Mouse (Mus musculus) forebrain, embryonic 10.5 days (tissue): ENCODE data around the gene Rab1b. TPM values are rescaled to one million over a fixed set of nuclear protein-coding genes. Genes with fewer than 3 reads are reported as not detected.

ENCODE experiments used
- DNase-seq: peaks from one replicate; pipeline ENCODE4 v3.0.0-alpha.2; 2017; ENCODE audit warnings: low spot score; ENCODE audit errors: extremely low spot score
- H3K27ac ChIP-seq: fragments of 300-500 bp; sonication (generic); 2 replicates; pipeline ENCODE4 v1.5.1; 2016; ENCODE audit warnings: mild to moderate bottlenecking
- H3K27me3 ChIP-seq: fragments of 300-500 bp; sonication (generic); 2 replicates; pipeline ENCODE4 v1.6.1; 2016; ENCODE audit warnings: mild to moderate bottlenecking; ENCODE audit not compliant: poor library complexity, severe bottlenecking
- H3K36me3 ChIP-seq: fragments of 300-500 bp; sonication (generic); replicated peaks from 2 replicates; pipeline ENCODE4 v1.6.1; 2016; ENCODE audit warnings: mild to moderate bottlenecking, moderate library complexity
- H3K4me1 ChIP-seq: fragments of 300-500 bp; sonication (generic); 2 replicates; pipeline ENCODE4 v1.6.1; 2016
- H3K4me3 ChIP-seq: fragments of 300-500 bp; sonication (generic); 2 replicates; pipeline ENCODE4 v1.5.1; 2016; ENCODE audit warnings: mild to moderate bottlenecking, moderate library complexity
- H3K9me3 ChIP-seq: fragments of 300-500 bp; sonication (generic); 2 replicates; pipeline ENCODE4 v1.6.1; 2016; ENCODE audit warnings: mild to moderate bottlenecking, moderate library complexity
- WGBS: fragments of 180-500 bp; shearing (Covaris S2); methylation state at CpG from one replicate; pipeline ENCODE4 v1.1.7; 2016; 5-methylcytosine and 5-hydroxymethylcytosine counted together
- polyA plus RNA-seq: library from polyadenylated mRNA; unstranded; fragments of >200 nt; fragmentation: Nextera tagmentation; extraction: Ambion mirVana; gene quantifications from 2 replicates; pipeline ENCODE4 v1.2.1, GENCODE M21; 2016

Rab1b gene
- polyA plus RNA-seq, 1 experiment from 2014 or later: 253 TPM

- H3K27ac ChIP-seq: peak overlapping the region; percentile 91
- WGBS: under 1% methylated on average over 82 of the region's 83 CpGs
- H3K4me1 ChIP-seq: peaks cover 20% of the 10 kb centered on the region
- peak overlapping the region; percentile 89 for H3K4me3 ChIP-seq
- DNase-seq: peak; percentile 92
- H3K36me3 ChIP-seq: peaks cover 26% of the 10 kb centered on the region
- H3K9me3 ChIP-seq: no peaks in the 10 kb centered on the region
- H3K27me3 ChIP-seq: peaks cover 10% of the 10 kb centered on the region
Measured at GRCm38 (mm10) chr19:5117494-5118383, 10.9 kb upstream of the Rab1b start.

DNA sequence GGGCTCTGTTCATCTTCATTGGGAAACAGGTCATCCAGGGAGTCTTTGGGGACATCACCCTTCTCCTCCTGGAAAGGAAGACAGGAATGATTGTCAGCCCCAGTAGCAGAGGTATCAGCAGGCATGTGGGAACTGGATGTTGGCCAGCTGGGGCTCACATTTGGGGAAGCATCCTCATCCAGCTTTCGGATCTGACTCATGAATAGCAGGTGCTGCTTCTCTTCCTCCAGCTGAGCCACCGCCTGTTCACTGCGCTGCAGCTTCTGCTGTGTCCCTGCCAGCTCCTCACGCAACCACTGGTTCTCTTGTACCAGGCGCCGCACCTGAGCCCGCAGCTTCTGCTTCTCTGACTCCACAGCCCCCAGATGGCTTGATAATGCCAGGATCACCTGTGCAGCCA, 6.9 kb upstream of the Rab1b start:
- Histone ChIP-seq H3K4me1 (peaks cover 17% of the 10 kb centered on the region), H3K27me3 (peaks cover 3% of the 10 kb centered on the region), H3K27ac (no peak overlapping the region), H3K4me3 (no peak overlapping the region), H3K9me3 (no peaks in the 10 kb centered on the region), H3K36me3 (peaks cover 66% of the 10 kb centered on the region)
- WGBS: 95% methylated on average over 7 of the region's 7 CpGs
- DNase-seq: no peak

DNA sequence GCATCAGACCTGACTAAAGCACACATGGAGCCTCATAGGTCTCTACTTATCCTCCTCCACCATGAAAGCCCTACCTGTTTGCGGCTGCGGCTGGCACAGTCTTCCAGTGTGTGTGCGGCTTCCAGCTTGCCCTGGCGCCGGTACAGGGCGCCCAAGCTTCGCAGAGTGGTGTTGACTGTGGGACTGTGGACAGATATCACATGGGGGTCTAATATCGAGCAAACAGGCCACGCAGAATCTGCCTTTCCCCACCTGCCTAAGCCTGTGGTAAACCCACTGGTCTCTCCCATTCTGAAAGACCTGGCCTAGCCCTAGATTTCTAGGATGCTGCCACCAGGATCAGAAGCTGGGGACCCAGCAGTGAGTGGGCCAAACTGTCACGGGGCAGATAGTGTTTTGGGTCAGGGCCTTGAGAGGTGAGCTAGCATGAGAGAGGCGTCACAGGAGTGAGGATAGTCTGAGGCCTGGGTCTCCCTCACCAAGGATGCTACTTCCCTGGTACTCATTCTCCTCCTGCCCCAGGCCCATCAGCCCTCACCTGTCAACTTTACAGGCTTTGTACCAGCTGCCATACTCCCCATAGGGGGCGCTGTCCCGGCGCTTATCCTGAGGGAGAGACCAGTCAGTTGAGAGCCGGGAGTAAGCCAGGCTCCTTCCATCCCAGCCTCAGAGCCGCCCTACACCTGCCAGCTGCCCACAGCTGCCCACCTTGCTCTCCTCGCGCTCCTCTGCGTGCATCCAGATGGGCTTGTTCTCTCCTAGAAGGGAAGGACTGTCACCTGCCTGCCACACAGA, 3.0 kb upstream of the Rab1b start:
- Histone ChIP-seq H3K4me1 (peaks cover 32% of the 10 kb centered on the region), H3K27ac (no peak overlapping the region), H3K9me3 (no peaks in the 10 kb centered on the region), H3K4me3 (no peak overlapping the region), H3K36me3 (peaks cover 77% of the 10 kb centered on the region), H3K27me3 (no peaks in the 10 kb centered on the region)
- WGBS: 74% methylated on average over 19 of the region's 19 CpGs
- no peak for DNase-seq

DNA sequence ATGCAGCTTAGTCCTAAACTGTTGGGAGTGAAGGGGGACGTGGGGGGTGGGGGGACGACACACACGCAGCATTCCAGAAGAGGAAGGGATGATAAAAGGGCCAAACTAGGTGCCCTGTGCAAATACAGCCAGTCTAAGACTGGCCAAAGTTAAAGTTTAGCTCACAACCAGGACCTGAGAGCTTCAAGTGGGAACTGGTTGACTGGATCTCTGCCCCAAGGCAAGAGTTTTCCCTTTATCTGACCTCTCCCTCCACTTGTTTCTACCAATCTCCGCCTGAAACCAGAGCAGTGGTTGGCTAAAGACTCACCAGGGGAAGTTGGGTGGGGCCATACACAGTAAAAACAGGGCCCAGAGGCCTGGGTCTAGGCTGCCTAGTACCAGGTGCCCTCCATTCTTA, 1.8 kb upstream of the Rab1b start:
- no peak for DNase-seq
- Histone ChIP-seq H3K27ac (no peak overlapping the region), H3K36me3 (peaks cover 79% of the 10 kb centered on the region), H3K9me3 (no peaks in the 10 kb centered on the region), H3K4me1 (peaks cover 33% of the 10 kb centered on the region), H3K4me3 (no peak overlapping the region), H3K27me3 (no peaks in the 10 kb centered on the region)
- WGBS: 59% methylated on average over 4 of the region's 4 CpGs

- Histone ChIP-seq H3K9me3 (no peaks in the 10 kb centered on the region), H3K27ac (0 out of 2 replicates have a peak overlapping the region, but pooled peaks have one; percentile 30), H3K27me3 (no peaks in the 10 kb centered on the region), H3K36me3 (peaks cover 79% of the 10 kb centered on the region), H3K4me1 (peaks cover 33% of the 10 kb centered on the region), H3K4me3 (peak overlapping the region; percentile 10; the same call in 1 of the 2 replicates)
- 28% methylated on average over 5 of the region's 5 CpGs for WGBS
- DNase-seq: no peak
Measured at GRCm38 (mm10) chr19:5108271-5108575, 1.4 kb upstream of the Rab1b start.

GRCm38 (mm10) chr19:5107556-5108270, 841 bp upstream of the Rab1b start:
- Histone ChIP-seq H3K4me3 (peak overlapping the region; percentile 84), H3K9me3 (no peaks in the 10 kb centered on the region), H3K4me1 (peaks cover 33% of the 10 kb centered on the region), H3K27me3 (no peaks in the 10 kb centered on the region), H3K27ac (no peak overlapping the region), H3K36me3 (peaks cover 79% of the 10 kb centered on the region)
- WGBS: 75% methylated on average over 18 of the region's 18 CpGs
- DNase-seq: no peak

DNA sequence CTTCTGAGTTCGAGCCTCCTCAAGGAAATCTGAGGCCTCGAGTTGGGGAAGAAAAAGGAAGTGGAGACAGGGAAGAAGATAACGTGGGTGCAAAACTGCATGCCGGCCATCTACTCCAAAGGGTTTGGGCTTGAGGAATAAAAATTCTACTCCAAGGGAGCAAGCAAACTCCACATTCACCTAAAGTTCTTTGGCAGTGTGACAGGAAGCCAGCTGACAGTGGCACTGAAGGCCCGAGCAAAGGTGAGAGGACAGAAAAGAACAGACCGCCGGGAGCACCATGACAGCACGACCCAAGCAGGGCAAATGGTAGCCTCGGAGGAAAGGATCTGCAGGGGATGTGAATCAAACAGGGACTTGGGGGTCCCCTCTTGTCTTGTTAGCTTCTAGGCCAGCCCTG, 798 bp downstream of the Rab1b start:
- no peak for DNase-seq
- H3K4me3 ChIP-seq: peak overlapping the region; percentile 84
- peaks cover 79% of the 10 kb centered on the region for H3K36me3 ChIP-seq

DNA sequence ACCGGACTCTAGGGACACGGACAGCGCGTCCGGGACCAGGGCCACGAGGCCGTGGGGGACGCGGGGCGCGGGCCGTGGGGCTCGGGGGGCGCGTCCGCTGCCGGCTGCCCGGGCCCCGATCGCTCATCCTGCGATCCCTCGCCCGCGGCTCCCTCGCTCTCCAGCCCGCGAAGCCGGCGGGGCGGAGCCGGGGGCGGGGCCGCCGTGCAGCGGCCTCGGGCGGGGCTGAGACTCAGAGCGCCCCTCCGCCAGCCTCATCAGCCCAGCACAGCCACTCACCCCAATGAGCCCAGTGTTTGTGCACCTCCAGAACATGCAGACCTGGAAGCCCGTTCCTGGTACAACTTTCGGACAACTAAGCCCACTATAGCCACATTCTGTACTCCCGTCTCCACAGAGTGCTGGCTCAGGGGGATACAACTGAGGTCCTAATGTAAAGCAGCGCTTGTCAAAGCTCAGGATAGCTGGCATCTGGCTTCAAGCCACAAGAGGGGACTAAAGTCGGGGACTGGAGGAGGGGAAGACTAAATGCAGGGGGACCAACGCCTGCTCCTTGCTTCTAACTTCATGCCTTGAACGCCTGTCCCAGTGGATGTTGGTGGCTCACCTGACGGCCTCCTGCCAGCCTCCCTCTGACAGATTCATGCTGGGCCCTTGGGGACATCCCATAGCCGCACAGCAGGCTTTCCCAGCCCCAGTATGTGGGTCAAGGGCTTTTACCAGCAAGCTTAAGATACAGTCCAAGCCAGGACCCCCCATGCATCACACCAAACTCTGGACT, 8.3 kb downstream of the Rab1b start, which contains the start of gene Cnih2:
Gene Cnih2 (minus strand): TSS at position 159 of the 781 bp plus-strand sequence.
- peak within 1 kb of the TSS; percentile 92 for H3K27ac ChIP-seq
- peaks cover 68% of the 10 kb centered on the region for H3K4me1 ChIP-seq
- peak; percentile 64 for DNase-seq
- H3K27me3 ChIP-seq: peaks cover 26% of the 10 kb centered on the region; the same call in 1 of the 2 replicates
- peaks cover 49% of the 10 kb centered on the region for H3K36me3 ChIP-seq
- WGBS: 4% methylated on average over 42 of the region's 48 CpGs
- no peaks in the 10 kb centered on the region for H3K9me3 ChIP-seq
- peak within 1 kb of the TSS; percentile 70 for H3K4me3 ChIP-seq

More for the DNA sequence above, 798 bp downstream of the Rab1b start:
- H3K9me3 ChIP-seq: no peaks in the 10 kb centered on the region
- no peaks in the 10 kb centered on the region for H3K27me3 ChIP-seq
- peak overlapping the region; percentile 96 for H3K27ac ChIP-seq
- peaks cover 33% of the 10 kb centered on the region for H3K4me1 ChIP-seq
- 32% methylated on average over 9 of the region's 9 CpGs for WGBS

- Histone ChIP-seq H3K27me3 (peaks cover 26% of the 10 kb centered on the region; the same call in 1 of the 2 replicates), H3K4me3 (peak overlapping the region; percentile 70), H3K9me3 (no peaks in the 10 kb centered on the region), H3K27ac (peak overlapping the region; percentile 92), H3K4me1 (peaks cover 71% of the 10 kb centered on the region), H3K36me3 (peaks cover 49% of the 10 kb centered on the region)
- 7% methylated on average over 21 of the region's 31 CpGs for WGBS
- no peak for DNase-seq
Measured at GRCm38 (mm10) chr19:5097521-5098362, 9.1 kb downstream of the Rab1b start.

DNA sequence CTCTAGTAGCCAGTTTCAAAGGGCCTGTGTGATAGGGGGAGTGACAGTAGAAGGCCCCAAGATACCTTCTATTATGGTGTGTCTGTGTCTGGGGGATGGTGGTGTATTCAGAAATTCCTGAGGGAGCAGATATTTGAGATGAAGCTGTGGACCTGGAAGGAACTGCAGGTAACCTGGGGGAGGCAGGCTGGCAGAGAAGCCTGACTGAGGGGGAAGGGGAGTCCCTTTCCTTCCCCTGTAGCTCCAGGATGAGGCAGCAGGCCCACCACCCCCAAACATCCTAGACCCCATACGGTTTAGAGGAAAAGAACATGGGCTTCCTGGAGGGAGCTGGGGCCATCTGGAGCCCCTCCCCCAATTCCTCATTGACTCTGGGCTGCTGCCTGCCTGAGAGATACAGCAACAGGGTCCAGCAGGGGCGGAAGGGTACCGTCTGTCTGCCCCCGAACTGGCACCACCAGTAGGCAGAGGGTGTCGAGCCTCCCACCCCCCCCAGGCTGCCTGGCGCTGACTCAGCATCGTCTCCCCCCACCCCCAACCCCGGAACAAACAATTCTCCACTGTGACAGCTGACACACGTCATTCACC, 10.9 kb downstream of the Rab1b start:
- WGBS: 18% methylated on average over 9 of the region's 9 CpGs

More for the DNA sequence above, 10.9 kb downstream of the Rab1b start:
- no peak overlapping the region for H3K27ac ChIP-seq
- H3K4me1 ChIP-seq: peaks cover 71% of the 10 kb centered on the region
- DNase-seq: no peak
- H3K27me3 ChIP-seq: peaks cover 26% of the 10 kb centered on the region; the same call in 1 of the 2 replicates
- H3K36me3 ChIP-seq: peaks cover 49% of the 10 kb centered on the region
- H3K9me3 ChIP-seq: no peaks in the 10 kb centered on the region
- H3K4me3 ChIP-seq: peak overlapping the region; percentile 70
